Mouse (Mus musculus): Measurements from ENCODE around the gene Arid2.
"Not testable (repeated sequence)": the region's sequence is repeated elsewhere in the genome, so short reads cannot be mapped to it uniquely, and the experiment has no call there.

The Arid2 gene

GRCm38 (mm10) chr15:96286015-96286934 lies 1.0 kb upstream of the Arid2 start:
- DNase-seq (ENCODE audit: extremely low spot score, low spot score): peak; percentile 96

DNA sequence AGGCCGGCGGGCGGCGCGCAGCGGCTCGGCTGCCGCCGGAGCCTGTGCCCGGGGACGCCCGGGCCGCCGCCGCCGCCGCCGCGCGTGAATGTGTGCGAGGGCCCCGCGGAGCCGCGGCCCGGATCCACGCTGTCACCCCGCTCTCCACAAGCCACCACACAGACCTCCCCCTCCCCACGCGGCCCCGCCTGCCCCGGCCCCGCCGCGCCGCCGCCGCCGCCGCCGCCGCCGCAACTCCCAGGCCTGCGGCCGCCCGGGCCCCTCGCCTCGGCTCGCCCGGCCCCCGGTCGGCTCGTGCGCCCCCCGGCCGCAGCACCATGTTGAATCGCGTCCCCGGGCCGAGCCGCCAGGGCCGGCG lies 404 bp upstream of the Arid2 start:
- no peak for DNase-seq (ENCODE audit: extremely low spot score, low spot score)

- DNase-seq (ENCODE audit: extremely low spot score, low spot score): peak; percentile 78
Measured at GRCm38 (mm10) chr15:96287976-96288835, 888 bp downstream of the Arid2 start.

- peak; percentile 35 for DNase-seq (ENCODE audit: extremely low spot score, low spot score)
Measured at GRCm38 (mm10) chr15:96288836-96289390, 1.6 kb downstream of the Arid2 start.

DNA sequence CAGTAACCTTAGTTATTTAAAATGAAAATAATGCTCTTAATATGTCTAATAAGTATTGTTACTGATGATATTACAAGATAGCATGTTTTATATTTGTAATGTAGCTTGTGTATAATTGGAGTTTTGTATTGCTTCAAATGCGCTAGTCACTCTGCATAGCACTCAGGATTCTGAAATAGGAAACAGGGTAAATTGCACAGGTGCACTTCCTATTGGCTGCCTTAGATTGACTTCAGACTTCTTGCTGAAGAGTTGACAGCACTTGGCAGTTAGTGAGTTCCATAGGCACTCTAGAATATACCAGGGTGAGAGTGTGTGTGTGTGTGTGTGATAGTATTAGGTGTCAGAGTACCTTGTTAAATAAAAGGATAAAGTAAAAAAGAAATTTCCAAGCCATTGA lies 2.7 kb downstream of the Arid2 start:
- DNase-seq (ENCODE audit: extremely low spot score, low spot score): no peak

DNA sequence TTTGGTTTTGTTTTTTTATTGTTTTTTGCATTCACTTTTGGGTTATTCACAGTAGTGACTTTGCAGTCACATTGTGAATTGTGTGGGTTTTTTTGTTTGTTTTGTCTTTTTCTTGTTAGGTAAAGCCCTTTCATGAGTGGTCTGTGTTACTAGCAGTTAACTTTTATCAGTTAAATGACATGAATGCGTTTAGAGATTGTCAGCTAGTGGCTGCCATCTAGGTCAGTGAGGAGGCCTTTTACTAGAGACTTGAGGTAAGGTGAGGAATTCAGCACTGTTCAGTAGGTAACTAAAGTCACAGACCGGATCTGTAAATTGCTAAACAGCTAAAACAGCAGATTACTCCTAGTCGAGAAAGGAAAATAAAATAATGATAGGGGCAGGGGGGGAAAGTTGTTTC lies 6.1 kb downstream of the Arid2 start:
- no peak for DNase-seq (ENCODE audit: extremely low spot score, low spot score)

GRCm38 (mm10) chr15:96297078-96297590 lies 9.8 kb downstream of the Arid2 start:
- DNase-seq (ENCODE audit: extremely low spot score, low spot score): no peak

DNA sequence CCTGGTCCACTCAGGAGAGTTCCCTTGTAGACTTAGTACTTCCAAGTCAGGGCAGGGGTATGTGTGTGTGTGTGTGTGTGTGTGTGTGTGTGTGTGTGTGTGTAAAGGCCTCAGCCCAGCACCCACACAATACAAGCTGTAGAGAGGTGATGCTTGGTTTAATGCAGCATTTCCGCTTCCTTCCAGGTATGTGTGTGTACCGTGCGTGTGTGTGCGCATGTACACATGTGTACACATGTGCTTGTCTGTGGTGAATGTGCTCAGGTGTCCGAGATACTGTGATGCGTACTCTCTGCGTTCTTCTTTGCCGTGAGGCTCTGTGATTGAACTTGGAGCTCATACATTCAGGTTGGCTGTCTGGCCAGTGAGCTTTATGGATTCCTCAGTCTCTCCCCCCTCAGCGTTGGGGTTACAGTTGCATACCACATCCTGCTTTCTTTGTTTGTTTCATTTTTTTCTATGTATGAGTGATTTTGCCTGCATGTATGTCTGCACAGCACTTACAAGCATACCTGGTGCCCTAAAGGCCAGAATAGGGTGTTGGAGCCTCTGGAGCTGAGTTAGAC lies 10.4 kb downstream of the Arid2 start:
- DNase-seq (ENCODE audit: extremely low spot score, low spot score): no peak

DNA sequence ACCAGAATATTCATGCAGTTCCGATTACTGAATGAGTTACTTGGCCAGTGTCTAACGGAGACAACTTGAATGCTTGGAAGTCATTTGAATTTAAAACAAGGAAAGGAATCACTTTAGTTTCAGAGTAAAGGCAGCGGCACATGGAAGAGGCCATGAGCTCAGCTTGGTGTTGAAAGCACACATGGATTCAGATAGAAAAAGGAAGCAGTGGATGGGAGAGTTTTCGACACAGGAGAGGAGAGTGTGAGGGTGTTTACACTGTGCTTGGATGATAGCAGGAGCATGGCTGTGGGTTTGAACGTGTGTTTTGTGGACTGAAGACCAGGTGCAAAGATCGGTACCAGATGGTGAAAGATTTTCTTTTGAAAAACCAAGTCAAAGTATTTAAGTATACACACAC lies 22.0 kb downstream of the Arid2 start:
- no peak for DNase-seq (ENCODE audit: extremely low spot score, low spot score)

DNA sequence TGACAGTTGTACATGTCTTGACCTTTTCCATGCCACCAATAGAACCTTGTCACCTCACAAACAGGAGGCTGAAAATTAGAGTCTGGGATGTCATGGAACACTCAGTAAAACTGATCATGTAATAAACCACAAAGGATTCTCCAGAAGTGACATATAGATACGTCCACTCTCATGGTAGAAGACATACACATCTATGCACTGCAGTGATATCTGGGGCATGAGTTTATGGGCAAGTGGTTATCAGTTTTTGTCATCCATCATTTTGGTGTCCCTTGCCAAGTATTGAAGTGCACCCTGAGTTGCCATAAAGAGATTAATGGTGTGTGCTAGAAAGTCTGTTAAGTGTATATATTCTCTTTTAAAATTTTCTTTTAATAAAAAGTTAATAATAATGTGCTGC lies 25.6 kb downstream of the Arid2 start:
- no peak for DNase-seq (ENCODE audit: extremely low spot score, low spot score)

GRCm38 (mm10) chr15:96315664-96316063 lies 28.3 kb downstream of the Arid2 start:
- no peak for DNase-seq (ENCODE audit: extremely low spot score, low spot score)

DNA sequence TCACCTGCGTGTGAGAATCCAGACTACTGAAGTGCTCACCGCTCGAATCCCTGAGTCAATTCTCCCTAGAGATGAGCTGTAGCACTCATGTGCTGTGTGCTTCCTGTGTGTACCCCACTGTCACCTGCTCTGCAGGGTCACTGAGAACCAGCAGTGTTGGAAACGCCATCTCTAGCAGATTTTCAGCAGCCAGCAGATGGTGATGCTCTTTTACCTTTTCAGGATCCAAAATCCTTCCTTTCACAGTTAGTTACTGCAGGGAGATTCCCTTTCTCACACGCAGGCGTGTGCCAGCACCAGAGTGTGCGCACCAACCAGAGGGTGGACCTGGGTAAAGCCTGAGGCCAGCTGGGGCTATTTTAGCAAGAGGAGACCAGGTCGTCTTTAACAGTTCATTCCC lies 32.0 kb downstream of the Arid2 start:
- no peak for DNase-seq (ENCODE audit: extremely low spot score, low spot score)

GRCm38 (mm10) chr15:96325726-96326328 lies 38.5 kb downstream of the Arid2 start:
- no peak for DNase-seq (ENCODE audit: extremely low spot score, low spot score)

DNA sequence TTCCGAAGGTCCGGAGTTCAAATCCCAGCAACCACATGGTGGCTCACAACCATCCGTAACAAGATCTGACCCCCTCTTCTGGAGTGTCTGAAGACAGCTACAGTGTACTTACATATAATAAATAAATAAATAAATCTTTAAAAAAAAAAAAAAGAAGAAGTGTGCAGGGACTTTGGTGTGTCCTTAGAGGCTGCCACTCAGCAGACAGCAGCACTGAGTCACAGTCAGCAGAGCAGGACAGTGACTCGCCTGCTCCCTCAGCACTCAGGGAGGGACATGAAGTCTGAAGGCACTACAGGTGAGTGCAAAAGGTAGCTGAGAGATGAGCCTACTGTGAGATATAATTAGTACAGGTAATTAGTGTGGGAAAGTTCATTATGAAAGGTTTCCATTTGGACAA lies 41.4 kb downstream of the Arid2 start:
- DNase-seq (ENCODE audit: extremely low spot score, low spot score): not testable (repeated sequence)

DNA sequence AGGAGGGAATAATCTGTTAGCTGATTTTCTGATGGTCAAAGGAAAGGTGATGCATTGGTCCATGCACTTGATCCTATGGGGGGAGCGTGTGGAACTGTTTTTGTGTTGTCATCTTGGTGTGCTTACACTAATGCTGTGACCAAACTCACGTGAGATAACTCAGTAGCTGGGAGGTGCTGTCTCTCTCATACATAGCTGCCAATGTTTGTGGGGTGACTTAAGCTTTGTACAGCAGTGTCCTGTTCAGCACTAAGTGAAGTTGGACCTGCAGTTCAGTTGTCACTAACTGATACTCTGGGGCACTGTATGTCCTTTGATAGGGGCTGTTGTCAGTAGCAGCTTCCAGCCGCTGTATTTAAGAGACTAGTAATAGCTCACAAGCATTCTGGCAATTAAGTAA lies 43.2 kb downstream of the Arid2 start:
- no peak for DNase-seq (ENCODE audit: extremely low spot score, low spot score)

DNA sequence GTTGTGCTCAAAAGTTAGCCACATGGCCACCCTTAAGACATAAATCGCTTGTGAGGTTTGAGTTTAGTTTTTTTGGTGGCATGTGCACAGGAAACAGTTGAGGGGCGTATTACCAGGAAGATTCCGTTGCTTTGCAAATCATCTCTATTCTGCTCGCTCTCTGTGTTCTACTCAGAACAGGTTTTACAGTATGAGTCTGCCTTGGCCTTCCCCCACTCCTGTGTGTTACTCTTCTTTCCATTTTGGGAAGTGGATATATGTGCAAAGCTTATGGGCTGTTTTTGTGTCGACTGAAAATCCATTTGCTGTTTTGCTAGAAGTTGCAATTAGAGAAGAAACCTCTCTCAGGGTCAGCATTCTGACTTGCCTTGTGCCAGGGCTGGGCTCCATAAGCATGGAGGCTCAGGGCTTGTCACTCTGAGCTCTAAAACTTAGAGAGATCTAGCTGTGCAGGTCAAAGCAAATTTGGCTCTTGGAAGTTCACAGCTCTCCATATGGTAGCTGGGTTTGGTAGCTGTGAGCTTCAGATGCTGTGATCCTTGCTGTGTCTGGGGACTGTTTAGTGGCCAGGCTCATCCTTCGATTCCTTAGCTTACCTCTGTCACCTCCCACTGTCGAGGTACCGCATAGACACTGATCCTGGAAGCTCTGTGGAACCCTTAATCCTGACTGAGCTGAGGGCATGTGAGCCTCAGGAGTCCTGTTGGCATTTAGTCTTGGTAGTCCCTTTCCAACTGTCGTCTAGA lies 45.3 kb downstream of the Arid2 start:
- DNase-seq (ENCODE audit: extremely low spot score, low spot score): no peak

- DNase-seq (ENCODE audit: extremely low spot score, low spot score): no peak
Measured at GRCm38 (mm10) chr15:96333350-96333749, 46.0 kb downstream of the Arid2 start.

- DNase-seq (ENCODE audit: extremely low spot score, low spot score): no peak
Measured at GRCm38 (mm10) chr15:96340924-96341323, 53.6 kb downstream of the Arid2 start.

DNA sequence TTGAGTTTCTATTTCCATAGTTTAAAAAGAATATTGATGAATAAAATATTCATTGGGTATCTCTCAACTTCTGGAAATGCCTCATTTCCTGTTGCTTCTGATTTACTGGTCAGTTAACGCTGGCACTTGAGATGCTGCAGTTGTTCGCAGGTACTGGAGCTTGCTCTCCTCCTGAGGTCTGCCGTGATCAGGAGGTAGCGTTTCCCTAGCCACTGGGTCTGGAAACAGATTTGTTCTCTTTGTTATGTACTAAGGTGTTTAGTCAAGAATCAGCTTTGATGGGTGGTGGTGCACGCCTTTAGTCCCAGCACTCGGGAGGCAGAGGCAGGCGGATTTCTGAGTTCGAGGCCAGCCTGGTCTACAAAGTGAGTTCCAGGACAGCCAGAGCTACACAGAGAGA lies 54.8 kb downstream of the Arid2 start:
- DNase-seq (ENCODE audit: extremely low spot score, low spot score): no peak

DNA sequence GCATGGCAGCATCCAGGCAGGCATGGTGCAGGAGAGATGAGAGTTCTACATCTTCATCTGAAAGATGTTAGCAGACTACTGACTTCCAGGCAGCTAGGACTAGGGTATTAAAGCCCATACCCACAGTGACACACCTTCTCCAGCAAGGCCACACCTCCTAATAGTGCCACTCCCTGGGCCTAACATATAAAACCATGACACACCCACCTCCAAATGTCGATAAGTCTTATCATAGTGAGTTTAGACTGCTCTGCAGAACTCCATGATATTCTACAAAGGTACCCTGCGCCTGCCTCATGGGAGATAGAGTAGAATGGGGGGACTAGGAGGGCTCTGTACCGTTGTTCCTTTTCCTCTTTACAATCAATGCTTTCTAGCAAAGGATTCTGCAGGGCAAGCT lies 55.6 kb downstream of the Arid2 start:
- no peak for DNase-seq (ENCODE audit: extremely low spot score, low spot score)
